Mouse (Mus musculus) ES-E14 (cell line): ENCODE data around the gene Pafah1b2.

ENCODE experiments used
- MAFK ChIP-seq: IDR thresholded peaks from 2 replicates; pipeline ENCODE4 v1.6.1; 2014; ENCODE audit warnings: mild to moderate bottlenecking, low read depth, low read length, inconsistent platforms; ENCODE audit not compliant: insufficient read depth
- ZC3H11A ChIP-seq: IDR thresholded peaks from 2 replicates; pipeline ENCODE4 v1.6.1; 2012; ENCODE audit warnings: low read depth, mild to moderate bottlenecking, inconsistent platforms, low read length, borderline replicate concordance

DNA sequence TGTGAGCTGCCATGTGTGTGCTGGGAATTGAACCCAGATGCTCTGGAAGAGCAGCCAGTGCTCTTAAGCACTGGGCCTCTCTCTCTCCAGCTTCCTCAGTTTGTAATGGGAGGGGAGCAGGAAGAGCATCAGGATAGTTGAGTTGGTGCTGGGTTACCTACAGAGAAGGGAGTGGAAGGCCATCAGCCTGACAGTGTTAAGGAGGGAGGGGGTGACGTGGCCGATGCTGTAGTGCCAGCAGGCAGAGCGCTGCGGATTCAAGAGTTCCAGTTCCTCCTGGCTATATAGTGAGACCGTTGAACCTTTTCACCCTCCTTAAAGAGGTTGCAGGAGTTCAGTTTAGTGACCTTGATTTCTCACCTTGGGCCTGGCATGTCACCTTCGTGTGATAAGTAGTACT, 18.5 kb upstream of the Pafah1b2 start:
- no peak for TF ChIP-seq MAFK
- no peak for TF ChIP-seq ZC3H11A
